Mouse (Mus musculus): Measurements from ENCODE around the gene Rab3a.

DNA sequence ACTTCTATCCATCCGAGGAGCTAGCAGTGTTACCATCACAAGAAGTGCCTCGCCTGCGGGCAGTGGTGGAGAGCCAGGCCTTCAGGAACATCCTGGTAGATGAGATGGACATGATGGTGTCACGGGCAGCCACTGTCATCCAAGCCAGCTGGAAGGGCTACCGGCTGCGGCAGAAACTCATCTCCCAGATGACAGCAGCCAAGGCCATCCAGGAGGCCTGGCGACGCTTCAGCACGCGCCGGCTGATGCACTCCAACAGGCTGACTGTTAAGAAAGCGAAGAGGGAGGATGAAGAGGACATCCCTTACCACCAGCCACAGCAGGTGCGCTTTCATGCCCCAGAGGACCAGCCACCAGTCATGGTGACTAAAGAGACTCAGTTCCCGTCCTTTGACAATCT, 46.2 kb upstream of the Rab3a start:
- TF ChIP-seq CTCF (IDR thresholded peaks at IDR 0.05; ENCODE audit: extremely low read depth, insufficient read depth, low read length) (no peak), POLR2A (IDR thresholded peaks at IDR 0.05; ENCODE audit: extremely low read depth, insufficient read depth, low read length) (no peak)
